Mouse (Mus musculus) heart, adult 2 months (tissue): ENCODE data around the gene Zfp800.

ENCODE experiments used
- CTCF ChIP-seq: fragments of 200-600 bp; IDR thresholded peaks from 2 replicates; pipeline ENCODE4 v1.8.1; 2022; ENCODE audit warnings: antibody characterized with exemption, mild to moderate bottlenecking, moderate library complexity
- EP300 ChIP-seq: fragments of 200-500 bp; IDR thresholded peaks from 2 replicates; pipeline ENCODE4 v1.6.1; 2011; ENCODE audit warnings: low read depth, low read length, control low read depth; ENCODE audit not compliant: insufficient read depth
- POLR2A ChIP-seq: fragments of 200-500 bp; IDR thresholded peaks from 2 replicates; pipeline ENCODE4 v1.6.1; 2011; ENCODE audit warnings: mild to moderate bottlenecking, low read depth, low read length, control low read depth; ENCODE audit not compliant: insufficient read depth

GRCm38 (mm10) chr6:28398726-28399125 lies 921 bp upstream of the Zfp800 start:
- TF ChIP-seq CTCF (peak; percentile 40), POLR2A (no peak), EP300 (no peak)
